Mouse (Mus musculus) monocyte, adult 59 days (primary cell): Measurements from ENCODE around the gene Kcnc2. TPM values are rescaled to one million over a fixed set of nuclear protein-coding genes. Genes with fewer than 3 reads are reported as not detected.

Experiments used
- total RNA-seq, 2 experiments: library from RNA; stranded (reverse); gene quantifications; one replicate each; pipeline ENCODE4 v1.2.4; 2023

The Kcnc2 gene
- not detected for total RNA-seq

DNA sequence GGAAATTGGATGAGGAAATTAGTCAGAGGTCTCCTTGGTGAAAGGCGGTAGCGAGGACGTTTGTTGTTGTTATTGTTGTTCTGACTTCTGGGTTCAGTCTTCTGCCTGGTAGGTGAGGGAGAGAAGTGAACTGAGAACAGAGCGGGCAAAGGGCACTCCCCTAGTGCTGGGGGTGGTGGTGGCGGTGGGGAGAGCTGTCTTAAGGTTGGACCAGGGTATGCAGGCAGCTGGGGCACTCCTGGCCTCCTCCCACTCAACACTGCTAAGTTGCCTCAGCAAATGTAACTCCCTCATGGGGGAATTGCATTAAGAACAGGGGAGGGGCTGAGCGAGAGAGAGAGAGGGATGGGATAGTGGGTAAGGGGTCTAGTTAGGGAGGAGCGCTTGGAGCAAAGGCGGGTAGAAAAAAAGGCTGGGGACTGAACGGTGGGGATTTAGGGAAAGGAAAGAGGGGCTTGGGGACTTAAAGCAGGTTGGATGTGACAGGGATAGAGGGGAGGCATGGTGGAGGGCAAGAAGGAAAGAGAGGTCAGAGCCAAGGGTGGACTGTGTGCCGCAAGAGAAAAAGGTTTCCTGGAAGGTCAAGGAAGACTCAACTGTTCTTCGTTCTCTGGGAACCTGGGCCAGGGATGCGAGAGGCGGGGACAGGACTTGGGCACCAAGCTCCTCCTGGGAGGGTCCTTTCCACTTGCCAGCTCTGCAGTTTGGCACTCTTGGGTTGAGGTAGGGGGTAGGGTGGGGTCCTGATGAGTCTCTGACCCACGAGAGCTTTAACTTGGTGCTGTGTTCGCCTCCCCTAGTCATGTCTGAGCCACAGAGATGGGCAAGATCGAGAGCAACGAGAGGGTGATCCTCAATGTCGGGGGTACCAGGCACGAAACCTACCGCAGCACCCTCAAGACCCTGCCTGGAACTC, at the start of gene Kcnc2:
Gene Kcnc2, plus strand, starts transcription at position 235 of the 916 bp plus-strand sequence.

Other genes starting within 250 kb of the Kcnc2 start
- not detected for gene Glipr1l1, start 210.9 kb upstream of the Kcnc2 start, total RNA-seq
- gene Glipr1l2, start 187.8 kb upstream of the Kcnc2 start, total RNA-seq: not detected
- gene Glipr1l3, start 110.8 kb upstream of the Kcnc2 start, total RNA-seq: not detected
- gene Caps2, start 107.5 kb upstream of the Kcnc2 start, total RNA-seq: not detected